Mouse (Mus musculus): ENCODE results near the gene 2310022B05Rik. TPM values are rescaled to one million over a fixed set of nuclear protein-coding genes. Genes with fewer than 3 reads are reported as not detected.

Gene 2310022B05Rik
- polyA plus RNA-seq, 1 experiment from 2014 or later: 27.3 TPM

GRCm38 (mm10) chr8:124626251-124626650 lies 36.9 kb downstream of the 2310022B05Rik start:
- Histone ChIP-seq H3K9ac (no peak overlapping the region), H3K9me3 (ENCODE audit: control insufficient read depth, low read length) (no peaks in the 10 kb centered on the region)

DNA sequence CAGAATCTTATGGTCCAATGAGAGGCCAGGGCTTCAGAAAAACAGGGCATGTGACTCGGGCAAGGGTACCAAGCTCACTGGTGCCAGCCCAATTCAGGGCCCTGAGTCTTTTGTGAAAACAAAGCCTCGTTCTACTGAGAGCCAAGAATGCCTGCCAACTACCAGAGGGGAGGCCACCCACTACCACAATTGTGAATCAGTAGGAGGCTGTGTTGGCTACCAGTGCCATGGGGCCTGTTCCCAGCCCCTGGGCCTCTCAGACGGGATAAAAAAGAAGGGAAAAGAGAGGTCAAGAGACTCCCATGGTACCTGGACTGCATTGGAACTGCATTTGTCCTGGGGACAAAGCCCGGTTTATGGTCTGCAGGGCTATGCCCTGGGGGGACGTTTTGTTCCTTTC lies 41.9 kb downstream of the 2310022B05Rik start:
- 0 out of 2 replicates have a peak, but pooled peaks cover 3% of the 10 kb centered on the region for H3K4me1 ChIP-seq (replicated peaks; ENCODE audit: control insufficient read depth, insufficient read depth, low read length)
- ATAC-seq (ENCODE audit: low FRiP score) (peak; percentile 65; the same call in 1 of the 2 replicates), DNase-seq (ENCODE audit: low spot score) (peak; percentile 40)
- H3K27ac ChIP-seq: peak overlapping the region; percentile 74
- no peaks in the 10 kb centered on the region for H3K9me3 ChIP-seq (ENCODE audit: control insufficient read depth, low read length)
- H3K9ac ChIP-seq: no peak overlapping the region
- WGBS: 53% methylated on average over 5 of the region's 5 CpGs
- no peaks in the 10 kb centered on the region for H3K36me3 ChIP-seq (replicated peaks; ENCODE audit: control insufficient read depth, insufficient read depth)
- 0 out of 2 replicates have a peak, but pooled peaks cover 5% of the 10 kb centered on the region for H3K27me3 ChIP-seq (ENCODE audit: control insufficient read depth, insufficient read depth, low read length)
- no peak overlapping the region for H3K4me2 ChIP-seq (replicated peaks)
- no peak overlapping the region for H3K4me3 ChIP-seq (replicated peaks; ENCODE audit: low read length)

More at GRCm38 (mm10) chr8:124626251-124626650, 36.9 kb downstream of the 2310022B05Rik start:
- no peak overlapping the region for H3K27ac ChIP-seq
- 89% methylated on average over 9 of the region's 9 CpGs for WGBS
- no peaks in the 10 kb centered on the region for H3K27me3 ChIP-seq (ENCODE audit: control insufficient read depth, insufficient read depth, low read length)
- H3K4me3 ChIP-seq (replicated peaks; ENCODE audit: low read length): no peak overlapping the region
- DNase-seq (ENCODE audit: low spot score): no peak
- H3K36me3 ChIP-seq (replicated peaks; ENCODE audit: control insufficient read depth, insufficient read depth): no peaks in the 10 kb centered on the region
- no peak for ATAC-seq (ENCODE audit: low FRiP score)
- H3K4me2 ChIP-seq (replicated peaks): no peak overlapping the region
- 0 out of 2 replicates have a peak, but pooled peaks cover 3% of the 10 kb centered on the region for H3K4me1 ChIP-seq (replicated peaks; ENCODE audit: control insufficient read depth, insufficient read depth, low read length)

DNA sequence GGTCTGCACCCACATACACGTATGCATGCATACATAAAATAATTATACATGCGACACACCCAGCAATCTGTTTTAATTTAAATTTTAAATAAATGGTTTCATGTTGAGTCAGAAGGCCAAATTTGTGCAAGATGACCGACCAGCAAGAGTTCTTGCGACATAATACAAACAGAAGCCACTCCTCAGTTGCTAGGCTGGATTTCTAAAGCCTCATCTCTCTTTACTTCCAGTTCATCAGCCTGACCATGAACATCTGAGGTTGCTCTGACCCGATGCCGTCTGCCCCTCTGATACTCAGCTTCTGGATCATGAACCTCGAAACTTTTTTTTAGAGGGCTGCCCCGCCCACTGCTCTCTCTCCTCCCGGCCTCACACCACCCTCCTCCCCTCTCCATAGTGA lies 44.9 kb downstream of the 2310022B05Rik start:
- no peak overlapping the region for H3K9ac ChIP-seq
- no peak for ATAC-seq (ENCODE audit: low FRiP score)
- no peak overlapping the region for H3K4me2 ChIP-seq (replicated peaks)
- no peaks in the 10 kb centered on the region for H3K36me3 ChIP-seq (replicated peaks; ENCODE audit: control insufficient read depth, insufficient read depth)
- H3K27me3 ChIP-seq (ENCODE audit: control insufficient read depth, insufficient read depth, low read length): 0 out of 2 replicates have a peak, but pooled peaks cover 8% of the 10 kb centered on the region
- H3K27ac ChIP-seq: no peak overlapping the region
- WGBS: 63% methylated on average over 9 of the region's 9 CpGs
- 0 out of 2 replicates have a peak, but pooled peaks cover 3% of the 10 kb centered on the region for H3K4me1 ChIP-seq (replicated peaks; ENCODE audit: control insufficient read depth, insufficient read depth, low read length)
- no peak overlapping the region for H3K4me3 ChIP-seq (replicated peaks; ENCODE audit: low read length)
- DNase-seq (ENCODE audit: low spot score): no peak
- H3K9me3 ChIP-seq (ENCODE audit: control insufficient read depth, low read length): no peaks in the 10 kb centered on the region

GRCm38 (mm10) chr8:124617266-124617869 lies 45.8 kb downstream of the 2310022B05Rik start:
- Histone ChIP-seq H3K9me3 (ENCODE audit: control insufficient read depth, low read length) (no peaks in the 10 kb centered on the region), H3K36me3 (replicated peaks; ENCODE audit: control insufficient read depth, insufficient read depth) (no peaks in the 10 kb centered on the region), H3K27me3 (ENCODE audit: control insufficient read depth, insufficient read depth, low read length) (0 out of 2 replicates have a peak, but pooled peaks cover 8% of the 10 kb centered on the region), H3K4me1 (replicated peaks; ENCODE audit: control insufficient read depth, insufficient read depth, low read length) (0 out of 2 replicates have a peak, but pooled peaks cover 3% of the 10 kb centered on the region), H3K4me3 (replicated peaks; ENCODE audit: low read length) (peak overlapping the region; percentile 28), H3K9ac (peak overlapping the region; percentile 26), H3K27ac (peak overlapping the region; percentile 4; the same call in 1 of the 2 replicates), H3K4me2 (replicated peaks) (peak overlapping the region; percentile 58)
- DNase-seq (ENCODE audit: low spot score): peak; percentile 83
- ATAC-seq (ENCODE audit: low FRiP score): peak; percentile 69; the same call in 1 of the 2 replicates
- WGBS: 11% methylated on average over 17 of the region's 17 CpGs

- H3K4me2 ChIP-seq (replicated peaks): no peak overlapping the region
- H3K36me3 ChIP-seq (replicated peaks; ENCODE audit: control insufficient read depth, insufficient read depth): no peaks in the 10 kb centered on the region
- no peak overlapping the region for H3K4me3 ChIP-seq (replicated peaks; ENCODE audit: low read length)
- WGBS: 86% methylated on average over 6 of the region's 6 CpGs
- ATAC-seq (ENCODE audit: low FRiP score) (no peak), DNase-seq (ENCODE audit: low spot score) (no peak)
- no peak overlapping the region for H3K27ac ChIP-seq
- H3K27me3 ChIP-seq (ENCODE audit: control insufficient read depth, insufficient read depth, low read length): 0 out of 2 replicates have a peak, but pooled peaks cover 8% of the 10 kb centered on the region
- H3K9ac ChIP-seq: no peak overlapping the region
- H3K9me3 ChIP-seq (ENCODE audit: control insufficient read depth, low read length): no peaks in the 10 kb centered on the region
- no peaks in the 10 kb centered on the region for H3K4me1 ChIP-seq (replicated peaks; ENCODE audit: control insufficient read depth, insufficient read depth, low read length)
Measured at GRCm38 (mm10) chr8:124614325-124614724, 48.8 kb downstream of the 2310022B05Rik start.

DNA sequence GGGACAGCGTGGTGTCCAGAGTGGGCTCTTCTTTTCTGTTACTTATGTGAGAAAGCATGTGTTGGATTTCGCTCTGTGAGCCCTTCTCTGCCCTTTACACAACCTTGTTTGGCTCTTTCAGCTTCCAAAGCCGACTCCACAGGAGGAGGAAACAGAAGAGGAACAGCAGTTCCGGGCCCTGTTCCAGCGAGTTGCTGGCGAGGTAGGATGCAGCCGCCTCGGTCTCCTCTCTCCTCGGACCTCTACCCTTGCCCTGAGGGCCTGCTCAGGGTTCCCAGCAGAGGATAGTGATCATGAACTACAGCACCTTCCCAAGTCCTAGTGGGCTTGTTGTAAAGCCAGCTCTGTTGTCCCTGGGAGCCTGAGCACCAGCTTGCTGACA lies 54.2 kb downstream of the 2310022B05Rik start:
- Histone ChIP-seq H3K4me2 (replicated peaks) (no peak overlapping the region), H3K9me3 (ENCODE audit: control insufficient read depth, low read length) (no peaks in the 10 kb centered on the region), H3K27ac (no peak overlapping the region), H3K9ac (no peak overlapping the region), H3K4me1 (replicated peaks; ENCODE audit: control insufficient read depth, insufficient read depth, low read length) (no peaks in the 10 kb centered on the region), H3K36me3 (replicated peaks; ENCODE audit: control insufficient read depth, insufficient read depth) (no peaks in the 10 kb centered on the region), H3K4me3 (replicated peaks; ENCODE audit: low read length) (no peak overlapping the region), H3K27me3 (ENCODE audit: control insufficient read depth, insufficient read depth, low read length) (no peaks in the 10 kb centered on the region)
- 82% methylated on average over 9 of the region's 9 CpGs for WGBS
- DNase-seq (ENCODE audit: low spot score) (no peak), ATAC-seq (ENCODE audit: low FRiP score) (no peak)

DNA sequence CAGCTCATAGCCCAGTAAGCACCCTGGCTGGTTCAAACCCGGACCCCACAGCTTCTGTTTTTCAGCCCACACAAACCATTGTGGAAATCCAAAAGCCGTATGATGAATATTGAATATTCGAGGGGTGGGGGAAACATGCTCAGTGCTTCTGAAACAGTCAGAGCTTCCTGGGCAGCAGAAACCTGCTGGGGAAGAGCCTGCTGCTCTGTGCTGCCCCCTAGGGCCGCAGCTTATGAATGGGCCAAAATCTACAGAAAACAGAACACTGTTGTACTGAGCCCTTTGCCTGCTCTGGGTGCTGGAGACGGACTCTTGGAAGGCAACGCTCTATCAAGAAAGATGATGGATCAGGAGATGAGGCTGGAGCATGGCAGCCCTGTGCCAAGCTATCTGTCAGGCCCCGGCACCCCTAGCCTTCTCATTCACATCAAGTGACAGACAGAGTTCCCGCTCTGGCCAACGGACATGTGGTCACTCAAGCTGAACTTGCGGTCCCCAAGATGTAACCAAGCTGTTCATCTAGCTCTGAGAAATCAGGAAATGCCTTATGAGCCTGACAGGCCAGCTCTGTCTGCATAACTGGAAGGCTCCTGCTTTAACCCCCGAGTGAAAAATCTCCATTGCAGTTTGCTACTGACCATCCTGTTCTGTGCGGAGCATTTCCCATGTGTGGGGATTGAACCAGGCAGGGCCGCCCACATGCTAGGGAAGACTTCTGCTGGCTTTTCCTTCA lies 54.8 kb downstream of the 2310022B05Rik start:
- 77% methylated on average over 13 of the region's 13 CpGs for WGBS
- H3K9me3 ChIP-seq (ENCODE audit: control insufficient read depth, low read length): no peaks in the 10 kb centered on the region
- no peak overlapping the region for H3K27ac ChIP-seq
- H3K27me3 ChIP-seq (ENCODE audit: control insufficient read depth, insufficient read depth, low read length): no peaks in the 10 kb centered on the region
- H3K4me3 ChIP-seq (replicated peaks; ENCODE audit: low read length): no peak overlapping the region
- no peaks in the 10 kb centered on the region for H3K4me1 ChIP-seq (replicated peaks; ENCODE audit: control insufficient read depth, insufficient read depth, low read length)
- DNase-seq (ENCODE audit: low spot score) (no peak), ATAC-seq (ENCODE audit: low FRiP score) (no peak)
- H3K36me3 ChIP-seq (replicated peaks; ENCODE audit: control insufficient read depth, insufficient read depth): no peaks in the 10 kb centered on the region
- H3K9ac ChIP-seq: no peak overlapping the region
- H3K4me2 ChIP-seq (replicated peaks): no peak overlapping the region

DNA sequence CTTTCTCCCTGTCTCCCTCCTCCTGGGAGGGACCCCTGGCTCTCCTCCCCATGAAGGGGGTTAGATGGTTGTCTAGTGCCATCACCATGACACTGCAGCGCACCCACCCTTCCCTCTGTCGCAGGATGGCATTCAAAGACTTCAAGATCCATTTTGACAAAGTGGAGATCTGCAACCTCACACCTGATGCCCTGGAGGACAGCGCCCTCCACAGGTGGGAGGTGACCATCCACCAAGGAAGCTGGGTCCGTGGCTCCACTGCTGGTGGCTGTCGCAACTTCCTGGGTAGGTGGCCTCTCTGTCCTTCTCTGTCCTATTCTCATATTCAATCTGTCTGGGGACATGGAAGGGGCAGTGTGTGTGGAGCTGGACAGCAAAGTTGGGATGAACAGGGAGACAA lies 59.1 kb downstream of the 2310022B05Rik start:
- no peaks in the 10 kb centered on the region for H3K36me3 ChIP-seq (replicated peaks; ENCODE audit: control insufficient read depth, insufficient read depth)
- no peak overlapping the region for H3K4me2 ChIP-seq (replicated peaks)
- H3K27me3 ChIP-seq (ENCODE audit: control insufficient read depth, insufficient read depth, low read length): no peaks in the 10 kb centered on the region
- ATAC-seq (ENCODE audit: low FRiP score) (no peak), DNase-seq (ENCODE audit: low spot score) (no peak)
- H3K4me3 ChIP-seq (replicated peaks; ENCODE audit: low read length): no peak overlapping the region
- no peak overlapping the region for H3K27ac ChIP-seq
- no peak overlapping the region for H3K9ac ChIP-seq
- H3K4me1 ChIP-seq (replicated peaks; ENCODE audit: control insufficient read depth, insufficient read depth, low read length): no peaks in the 10 kb centered on the region
- WGBS: 78% methylated on average over 5 of the region's 5 CpGs
- H3K9me3 ChIP-seq (ENCODE audit: control insufficient read depth, low read length): no peaks in the 10 kb centered on the region

- Histone ChIP-seq H3K9me3 (ENCODE audit: control insufficient read depth, low read length) (no peaks in the 10 kb centered on the region), H3K27me3 (ENCODE audit: control insufficient read depth, insufficient read depth, low read length) (no peaks in the 10 kb centered on the region), H3K4me3 (replicated peaks; ENCODE audit: low read length) (no peak overlapping the region), H3K4me2 (replicated peaks) (no peak overlapping the region), H3K9ac (no peak overlapping the region), H3K4me1 (replicated peaks; ENCODE audit: control insufficient read depth, insufficient read depth, low read length) (no peaks in the 10 kb centered on the region), H3K27ac (no peak overlapping the region), H3K36me3 (replicated peaks; ENCODE audit: control insufficient read depth, insufficient read depth) (no peaks in the 10 kb centered on the region)
- 88% methylated on average over 4 of the region's 4 CpGs for WGBS
- ATAC-seq (ENCODE audit: low FRiP score): no peak
- DNase-seq (ENCODE audit: low spot score): no peak
Measured at GRCm38 (mm10) chr8:124589393-124589792, 73.8 kb downstream of the 2310022B05Rik start.

All from hindbrain, embryonic 14.5 days (tissue).